Mouse (Mus musculus) bone marrow macrophage, adult 2 months (primary cell): ENCODE data around the gene Igf2. TPM values are rescaled to one million over a fixed set of nuclear protein-coding genes. Genes with fewer than 3 reads are reported as not detected.
A peak's percentile ranks its signal among the peaks of the same experiment; 100 is the strongest.

Experiments
- H3K27ac ChIP-seq: 2 replicates; pipeline ENCODE4 v1.5.1; 2012; ENCODE audit warnings: low read depth, low read length; ENCODE audit not compliant: insufficient read depth
- H3K4me1 ChIP-seq: 2 replicates; pipeline ENCODE4 v1.6.1; 2012; ENCODE audit warnings: low read length; ENCODE audit not compliant: control insufficient read depth, insufficient read depth
- H3K4me3 ChIP-seq: 2 replicates; pipeline ENCODE4 v1.5.1; 2012; ENCODE audit warnings: mild to moderate bottlenecking, low read length, moderate library complexity; ENCODE audit not compliant: insufficient read depth
- CTCF ChIP-seq: IDR thresholded peaks from 2 replicates; pipeline ENCODE4 v1.5.1; 2012; ENCODE audit warnings: low read depth, mild to moderate bottlenecking, low read length, moderate library complexity
- POLR2A ChIP-seq: IDR thresholded peaks from 2 replicates; pipeline ENCODE4 v1.6.1; 2012; ENCODE audit warnings: mild to moderate bottlenecking, low read depth, low read length, borderline replicate concordance
- polyA plus RNA-seq: library from polyadenylated mRNA; stranded (reverse); fragments of >200 nt; gene quantifications from 2 replicates; pipeline ENCODE4 v1.2.4, GENCODE M21; 2012; ENCODE audit not compliant: missing spikeins, insufficient read depth, insufficient read length

The Igf2 gene
- polyA plus RNA-seq, 1 experiment: not detected

- Histone ChIP-seq H3K4me1 (no peaks in the 10 kb centered on the region), H3K27ac (no peak overlapping the region), H3K4me3 (no peak overlapping the region)
- TF ChIP-seq CTCF: no peak
- TF ChIP-seq POLR2A: no peak
These were observed 6.6 kb downstream of the Igf2 start for GRCm38 (mm10) chr7:142659767-142660650.

- no peaks in the 10 kb centered on the region for H3K4me1 ChIP-seq
- H3K27ac ChIP-seq: no peak overlapping the region
- no peak overlapping the region for H3K4me3 ChIP-seq
- TF ChIP-seq CTCF (no peak), POLR2A (no peak)
These were observed 7.4 kb downstream of the Igf2 start for GRCm38 (mm10) chr7:142659181-142659681.

GRCm38 (mm10) chr7:142658681-142659180 lies 7.9 kb downstream of the Igf2 start:
- TF ChIP-seq POLR2A: no peak
- TF ChIP-seq CTCF: no peak
- H3K27ac ChIP-seq: no peak overlapping the region
- peak overlapping the region; percentile 33 for H3K4me3 ChIP-seq
- H3K4me1 ChIP-seq: no peaks in the 10 kb centered on the region

- Histone ChIP-seq H3K4me1 (no peaks in the 10 kb centered on the region), H3K27ac (no peak overlapping the region), H3K4me3 (peak overlapping the region; percentile 33)
- TF ChIP-seq CTCF (no peak), POLR2A (no peak)
These were observed 8.6 kb downstream of the Igf2 start for GRCm38 (mm10) chr7:142657821-142658614.

GRCm38 (mm10) chr7:142657341-142657791 lies 9.2 kb downstream of the Igf2 start:
- TF ChIP-seq CTCF (no peak), POLR2A (no peak)
- Histone ChIP-seq H3K4me3 (no peak overlapping the region), H3K27ac (no peak overlapping the region), H3K4me1 (no peaks in the 10 kb centered on the region)

DNA sequence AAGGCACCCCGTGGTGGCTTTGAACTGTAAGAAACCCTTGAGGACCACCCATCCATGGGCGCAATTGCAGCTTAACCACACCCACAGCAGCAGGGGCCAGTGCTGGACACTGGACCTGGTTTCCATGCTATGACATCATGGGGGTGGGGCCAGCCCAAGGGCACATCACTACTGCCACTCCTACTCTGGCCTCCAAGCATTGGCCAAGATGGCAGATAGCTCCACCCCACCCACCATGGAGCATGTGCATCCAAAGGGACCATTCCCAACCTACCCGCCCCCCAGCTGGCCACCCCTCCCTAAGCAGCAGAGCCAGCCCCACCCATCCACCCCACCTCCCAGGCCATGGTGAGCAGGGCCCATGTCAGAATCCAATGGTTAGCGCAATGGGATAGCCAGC lies 10.6 kb downstream of the Igf2 start:
- Histone ChIP-seq H3K27ac (no peak overlapping the region), H3K4me3 (no peak overlapping the region), H3K4me1 (no peaks in the 10 kb centered on the region)
- TF ChIP-seq POLR2A: no peak
- TF ChIP-seq CTCF: no peak

DNA sequence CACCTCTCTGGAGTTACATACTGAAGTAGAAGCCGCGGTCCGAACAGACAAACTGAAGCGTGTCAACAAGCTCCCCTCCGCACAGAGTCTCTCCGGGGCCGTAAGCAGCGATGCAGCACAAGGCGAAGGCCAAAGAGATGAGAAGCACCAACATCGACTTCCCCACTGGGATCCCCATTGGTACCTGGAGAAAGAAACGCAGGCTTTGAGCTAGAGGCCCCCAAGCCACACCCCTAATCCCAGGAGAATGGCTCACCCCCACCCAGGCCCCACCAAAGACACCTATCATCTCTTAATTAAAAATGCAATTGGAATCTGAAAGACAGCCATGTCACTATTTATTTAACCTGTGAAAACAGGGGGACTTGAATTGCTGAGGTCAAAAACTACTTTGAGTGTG lies 11.0 kb downstream of the Igf2 start:
- TF ChIP-seq POLR2A: no peak
- TF ChIP-seq CTCF: no peak
- Histone ChIP-seq H3K27ac (no peak overlapping the region), H3K4me3 (no peak overlapping the region), H3K4me1 (no peaks in the 10 kb centered on the region)

DNA sequence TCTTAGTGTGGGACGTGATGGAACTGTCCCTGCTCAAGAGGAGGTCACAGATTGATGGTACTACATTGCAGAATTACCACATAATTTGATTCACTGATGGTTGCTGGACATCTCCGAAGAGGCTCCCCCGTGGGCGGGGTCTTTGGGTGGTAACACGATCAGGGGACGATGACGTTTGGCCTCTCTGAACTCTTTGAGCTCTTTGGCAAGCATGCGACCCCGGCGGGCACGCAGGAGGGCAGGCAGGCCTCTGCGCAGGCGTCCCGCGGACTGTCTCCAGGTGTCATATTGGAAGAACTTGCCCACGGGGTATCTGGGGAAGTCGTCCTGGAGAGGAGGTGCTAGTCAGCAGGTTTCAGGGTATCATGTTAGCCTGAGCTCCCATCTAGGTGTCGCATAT lies 12.9 kb downstream of the Igf2 start:
- Histone ChIP-seq H3K27ac (no peak overlapping the region), H3K4me1 (no peaks in the 10 kb centered on the region), H3K4me3 (no peak overlapping the region)
- TF ChIP-seq CTCF (no peak), POLR2A (no peak)

DNA sequence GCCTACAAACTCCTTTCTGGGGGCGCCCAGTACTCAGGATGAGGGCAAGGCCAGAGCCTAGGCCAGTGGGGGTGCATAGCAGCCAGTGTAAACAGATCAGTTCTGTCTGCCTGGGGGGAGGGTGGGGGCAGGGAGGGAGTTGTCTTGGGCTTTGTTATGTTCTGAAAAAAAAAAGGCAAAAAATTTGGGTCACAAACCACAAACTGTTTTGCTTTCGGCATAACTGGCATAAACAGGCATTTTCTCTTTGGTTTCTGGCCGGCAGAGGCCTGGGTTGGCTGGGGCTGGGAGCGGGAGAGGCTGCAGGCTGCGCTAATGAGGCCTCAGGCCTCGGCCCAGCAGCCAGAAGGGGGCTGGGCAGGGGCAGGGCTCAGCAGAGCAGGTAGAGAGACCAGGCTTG lies 19.9 kb downstream of the Igf2 start:
- H3K27ac ChIP-seq: no peak overlapping the region
- no peak overlapping the region for H3K4me3 ChIP-seq
- no peaks in the 10 kb centered on the region for H3K4me1 ChIP-seq
- TF ChIP-seq CTCF (no peak), POLR2A (no peak)
